Mouse (Mus musculus) spleen, adult 2 months (tissue): ENCODE data around the gene Arhgef15.

Experiments
- CTCF ChIP-seq: fragments of 200-500 bp; IDR thresholded peaks from 2 replicates; pipeline ENCODE4 v1.5.1; 2011; ENCODE audit warnings: mild to moderate bottlenecking, inconsistent platforms; ENCODE audit not compliant: insufficient read depth, insufficient read length, insufficient replicate concordance; ENCODE audit errors: extremely low read depth
- POLR2A ChIP-seq: fragments of 200-500 bp; IDR thresholded peaks from 2 replicates; pipeline ENCODE4 v1.6.1; 2011; ENCODE audit warnings: low read depth, low read length, inconsistent platforms

- no peak for TF ChIP-seq POLR2A
- TF ChIP-seq CTCF: no peak
Observed at GRCm38 (mm10) chr11:68923191-68923590, 34.1 kb downstream of the Arhgef15 start.
